Mouse (Mus musculus): Measurements from ENCODE around the gene Kif13a. TPM values are rescaled to one million over a fixed set of nuclear protein-coding genes. Genes with fewer than 3 reads are reported as not detected.

Kif13a gene
- polyA plus RNA-seq, 1 experiment = 17.4 TPM

- Histone ChIP-seq H3K36me3 (ENCODE audit: control insufficient read depth, insufficient read depth, low read length) (no peaks in the 10 kb centered on the region), H3K27me3 (replicated peaks; ENCODE audit: control insufficient read depth, insufficient read depth, low read length) (no peaks in the 10 kb centered on the region), H3K4me3 (ENCODE audit: insufficient read depth, low read depth, low read length) (peak overlapping the region; percentile 71; the same call in 1 of the 2 replicates), H3K27ac (ENCODE audit: insufficient read depth, low read depth, low read length) (no peak overlapping the region), H3K4me1 (ENCODE audit: control insufficient read depth, insufficient read depth, low read length) (peaks cover 4% of the 10 kb centered on the region; the same call in 1 of the 2 replicates)
- no peak for DNase-seq
- no peak for TF ChIP-seq POLR2A (IDR thresholded peaks at IDR 0.05; ENCODE audit: low read depth, low read length)
- no peak for TF ChIP-seq CTCF (conservative IDR thresholded peaks at IDR 0.05; ENCODE audit: insufficient read depth, insufficient read length, low read depth, low read length)
- WGBS = 70% methylated on average over 5 of the region's 5 CpGs
These were observed 1.3 kb downstream of the Kif13a start for GRCm38 (mm10) chr13:46928404-46928803.

GRCm38 (mm10) chr13:46925671-46926070, 4.0 kb downstream of the Kif13a start:
- H3K27me3 ChIP-seq (replicated peaks; ENCODE audit: control insufficient read depth, insufficient read depth, low read length) = no peaks in the 10 kb centered on the region
- no peak overlapping the region for H3K4me3 ChIP-seq (ENCODE audit: insufficient read depth, low read depth, low read length)
- H3K27ac ChIP-seq (ENCODE audit: insufficient read depth, low read depth, low read length) = no peak overlapping the region
- H3K4me1 ChIP-seq (ENCODE audit: control insufficient read depth, insufficient read depth, low read length) = peaks cover 5% of the 10 kb centered on the region
- no peaks in the 10 kb centered on the region for H3K36me3 ChIP-seq (ENCODE audit: control insufficient read depth, insufficient read depth, low read length)
- DNase-seq = no peak
- TF ChIP-seq POLR2A (IDR thresholded peaks at IDR 0.05; ENCODE audit: low read depth, low read length) = no peak
- TF ChIP-seq CTCF (conservative IDR thresholded peaks at IDR 0.05; ENCODE audit: insufficient read depth, insufficient read length, low read depth, low read length) = no peak
- 77% methylated on average over 13 of the region's 13 CpGs for WGBS

GRCm38 (mm10) chr13:46921559-46921958, 8.1 kb downstream of the Kif13a start:
- Histone ChIP-seq H3K27me3 (replicated peaks; ENCODE audit: control insufficient read depth, insufficient read depth, low read length) (no peaks in the 10 kb centered on the region), H3K4me1 (ENCODE audit: control insufficient read depth, insufficient read depth, low read length) (peaks cover 4% of the 10 kb centered on the region), H3K27ac (ENCODE audit: insufficient read depth, low read depth, low read length) (no peak overlapping the region), H3K4me3 (ENCODE audit: insufficient read depth, low read depth, low read length) (no peak overlapping the region), H3K36me3 (ENCODE audit: control insufficient read depth, insufficient read depth, low read length) (no peaks in the 10 kb centered on the region)
- peak; percentile 14 for DNase-seq
- 49% methylated on average over 8 of the region's 8 CpGs for WGBS
- TF ChIP-seq POLR2A (IDR thresholded peaks at IDR 0.05; ENCODE audit: low read depth, low read length) (no peak), CTCF (conservative IDR thresholded peaks at IDR 0.05; ENCODE audit: insufficient read depth, insufficient read length, low read depth, low read length) (no peak)

GRCm38 (mm10) chr13:46919797-46920196, 9.9 kb downstream of the Kif13a start:
- Histone ChIP-seq H3K27ac (ENCODE audit: insufficient read depth, low read depth, low read length) (no peak overlapping the region), H3K4me1 (ENCODE audit: control insufficient read depth, insufficient read depth, low read length) (peaks cover 4% of the 10 kb centered on the region), H3K27me3 (replicated peaks; ENCODE audit: control insufficient read depth, insufficient read depth, low read length) (no peaks in the 10 kb centered on the region), H3K36me3 (ENCODE audit: control insufficient read depth, insufficient read depth, low read length) (no peaks in the 10 kb centered on the region), H3K4me3 (ENCODE audit: insufficient read depth, low read depth, low read length) (no peak overlapping the region)
- TF ChIP-seq POLR2A (IDR thresholded peaks at IDR 0.05; ENCODE audit: low read depth, low read length) (no peak), CTCF (conservative IDR thresholded peaks at IDR 0.05; ENCODE audit: insufficient read depth, insufficient read length, low read depth, low read length) (no peak)
- 71% methylated on average over 2 of the region's 2 CpGs for WGBS
- DNase-seq = no peak

- no peak for TF ChIP-seq CTCF (conservative IDR thresholded peaks at IDR 0.05; ENCODE audit: insufficient read depth, insufficient read length, low read depth, low read length)
- no peak for TF ChIP-seq POLR2A (IDR thresholded peaks at IDR 0.05; ENCODE audit: low read depth, low read length)
- DNase-seq = no peak
- Histone ChIP-seq H3K4me3 (ENCODE audit: insufficient read depth, low read depth, low read length) (no peak overlapping the region), H3K27ac (ENCODE audit: insufficient read depth, low read depth, low read length) (no peak overlapping the region), H3K4me1 (ENCODE audit: control insufficient read depth, insufficient read depth, low read length) (peaks cover 4% of the 10 kb centered on the region), H3K36me3 (ENCODE audit: control insufficient read depth, insufficient read depth, low read length) (no peaks in the 10 kb centered on the region), H3K27me3 (replicated peaks; ENCODE audit: control insufficient read depth, insufficient read depth, low read length) (no peaks in the 10 kb centered on the region)
- 96% methylated on average over 5 of the region's 5 CpGs for WGBS
These were observed 11.2 kb downstream of the Kif13a start for GRCm38 (mm10) chr13:46918509-46918908.

GRCm38 (mm10) chr13:46911960-46912359, 17.7 kb downstream of the Kif13a start:
- H3K27ac ChIP-seq (ENCODE audit: insufficient read depth, low read depth, low read length) = no peak overlapping the region
- H3K4me1 ChIP-seq (ENCODE audit: control insufficient read depth, insufficient read depth, low read length) = no peaks in the 10 kb centered on the region
- WGBS = 66% methylated on average over 6 of the region's 6 CpGs
- H3K4me3 ChIP-seq (ENCODE audit: insufficient read depth, low read depth, low read length) = no peak overlapping the region
- H3K27me3 ChIP-seq (replicated peaks; ENCODE audit: control insufficient read depth, insufficient read depth, low read length) = no peaks in the 10 kb centered on the region
- no peak for DNase-seq
- no peaks in the 10 kb centered on the region for H3K36me3 ChIP-seq (ENCODE audit: control insufficient read depth, insufficient read depth, low read length)
- TF ChIP-seq POLR2A (IDR thresholded peaks at IDR 0.05; ENCODE audit: low read depth, low read length) (no peak), CTCF (conservative IDR thresholded peaks at IDR 0.05; ENCODE audit: insufficient read depth, insufficient read length, low read depth, low read length) (no peak)

- no peaks in the 10 kb centered on the region for H3K36me3 ChIP-seq (ENCODE audit: control insufficient read depth, insufficient read depth, low read length)
- no peak for DNase-seq
- H3K27me3 ChIP-seq (replicated peaks; ENCODE audit: control insufficient read depth, insufficient read depth, low read length) = no peaks in the 10 kb centered on the region
- WGBS = 47% methylated on average over 11 of the region's 11 CpGs
- no peak overlapping the region for H3K27ac ChIP-seq (ENCODE audit: insufficient read depth, low read depth, low read length)
- H3K4me1 ChIP-seq (ENCODE audit: control insufficient read depth, insufficient read depth, low read length) = no peaks in the 10 kb centered on the region
- H3K4me3 ChIP-seq (ENCODE audit: insufficient read depth, low read depth, low read length) = no peak overlapping the region
- TF ChIP-seq CTCF (conservative IDR thresholded peaks at IDR 0.05; ENCODE audit: insufficient read depth, insufficient read length, low read depth, low read length) (no peak), POLR2A (IDR thresholded peaks at IDR 0.05; ENCODE audit: low read depth, low read length) (no peak)
These were observed 18.6 kb downstream of the Kif13a start for GRCm38 (mm10) chr13:46911018-46911419.
